Mouse (Mus musculus) thymus, postnatal 4 days (tissue): ENCODE results near the gene Tubd1.
"Not testable (repeated sequence)": the region's sequence is repeated elsewhere in the genome, so short reads cannot be mapped to it uniquely, and the experiment has no call there.

Source experiments
- DNase-seq: peaks from one replicate; pipeline ENCODE4 v3.0.0; 2021

The Tubd1 gene

GRCm38 (mm10) chr11:86544639-86545299, at the start of gene Tubd1, which contains the start of gene Rps6kb1:
Tubd1 (plus strand) TSS chr11:86544991.
Rps6kb1 (minus strand) TSS chr11:86544805.
- DNase-seq, result peak; percentile 99

DNA sequence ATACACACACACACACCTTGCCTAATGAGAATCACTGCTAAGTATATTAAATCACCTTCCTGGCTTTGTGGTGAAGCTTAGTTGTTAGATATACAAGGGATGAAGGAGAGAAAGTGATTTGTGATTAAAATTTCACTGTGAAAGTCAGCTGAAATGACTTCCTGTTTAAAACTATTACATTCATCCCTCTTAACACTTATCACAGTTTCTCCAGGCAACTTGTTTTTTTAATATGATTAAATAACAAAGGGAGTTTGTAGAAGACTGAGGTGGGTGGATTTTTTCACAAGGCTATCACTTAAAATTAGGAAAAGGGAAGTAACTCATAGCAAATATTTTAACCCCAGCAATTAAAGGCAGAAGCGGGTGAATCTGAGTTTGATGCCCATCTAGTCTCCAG, 47.4 kb upstream of the Tubd1 start:
- DNase-seq, result no peak

- DNase-seq, result peak; percentile 23
Measured at GRCm38 (mm10) chr11:86497908-86498307, 46.9 kb upstream of the Tubd1 start.

GRCm38 (mm10) chr11:86500795-86501194, 44.0 kb upstream of the Tubd1 start:
- no peak for DNase-seq

GRCm38 (mm10) chr11:86503121-86503520, 41.7 kb upstream of the Tubd1 start:
- DNase-seq, result no peak

GRCm38 (mm10) chr11:86507334-86507733, 37.5 kb upstream of the Tubd1 start:
- no peak for DNase-seq

GRCm38 (mm10) chr11:86507991-86508390, 36.8 kb upstream of the Tubd1 start:
- no peak for DNase-seq

DNA sequence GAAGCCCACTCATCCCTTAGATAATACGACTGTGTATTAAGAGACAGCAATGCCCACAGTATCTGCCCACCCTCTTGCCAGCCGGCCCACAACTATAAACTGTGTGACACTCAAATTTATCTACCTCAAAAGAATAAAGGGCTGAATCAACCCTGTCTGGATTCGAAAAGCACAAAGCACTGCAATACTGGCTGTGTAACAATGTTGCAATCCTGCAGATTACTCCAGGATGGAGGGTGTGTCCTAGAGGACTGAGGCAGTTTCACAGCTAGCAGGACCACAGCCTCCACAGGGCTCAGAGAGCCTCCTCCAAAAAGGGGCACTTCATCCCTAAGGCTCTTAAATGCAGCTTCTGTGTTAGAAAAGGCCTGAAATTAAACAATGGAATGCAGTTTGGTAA, 28.2 kb upstream of the Tubd1 start:
- DNase-seq, result no peak

DNA sequence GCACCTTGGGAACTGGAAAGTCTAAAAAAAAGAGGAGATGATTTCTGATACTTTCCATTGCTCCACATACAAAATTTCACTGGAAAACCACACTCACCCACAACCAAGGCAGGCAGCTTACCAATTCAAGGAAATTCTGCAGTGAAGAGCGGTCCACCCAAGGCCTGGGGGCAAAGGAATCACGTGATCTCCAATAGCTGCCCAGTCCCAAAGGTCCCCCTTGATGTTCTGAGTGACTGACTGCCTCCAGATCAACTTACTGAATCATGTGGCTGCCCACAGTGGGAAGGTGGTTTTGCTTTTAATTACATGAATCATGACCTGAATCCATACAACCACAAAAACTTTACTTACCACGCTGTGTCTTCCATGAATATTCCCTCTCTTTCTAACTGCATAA, 27.6 kb upstream of the Tubd1 start:
- DNase-seq, result no peak

- no peak for DNase-seq
Measured at GRCm38 (mm10) chr11:86519751-86520150, 25.0 kb upstream of the Tubd1 start.

GRCm38 (mm10) chr11:86527528-86527927, 17.3 kb upstream of the Tubd1 start:
- DNase-seq, result no peak

GRCm38 (mm10) chr11:86532834-86533233, 12.0 kb upstream of the Tubd1 start:
- DNase-seq, result peak; percentile 39

DNA sequence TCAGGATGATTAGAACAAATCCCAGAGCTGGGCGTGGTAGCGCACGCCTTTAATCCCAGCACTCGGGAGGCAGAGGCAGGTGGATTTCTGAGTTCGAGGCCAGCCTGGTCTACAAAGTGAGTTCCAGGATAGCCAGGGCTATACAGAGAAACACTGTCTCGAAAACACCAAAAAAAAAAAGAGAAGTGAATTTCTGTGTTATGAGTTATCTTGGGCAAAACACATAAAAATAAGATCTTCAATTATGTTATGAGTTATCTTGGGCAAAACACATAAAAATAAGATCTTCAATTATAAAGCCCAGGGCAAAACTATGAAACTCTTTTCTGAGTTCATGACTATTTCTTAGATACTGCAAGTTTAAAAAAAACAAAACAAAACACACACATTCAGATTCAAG, 11.5 kb upstream of the Tubd1 start:
- DNase-seq, result not testable (repeated sequence)

GRCm38 (mm10) chr11:86534201-86534910, 10.4 kb upstream of the Tubd1 start:
- DNase-seq, result no peak

DNA sequence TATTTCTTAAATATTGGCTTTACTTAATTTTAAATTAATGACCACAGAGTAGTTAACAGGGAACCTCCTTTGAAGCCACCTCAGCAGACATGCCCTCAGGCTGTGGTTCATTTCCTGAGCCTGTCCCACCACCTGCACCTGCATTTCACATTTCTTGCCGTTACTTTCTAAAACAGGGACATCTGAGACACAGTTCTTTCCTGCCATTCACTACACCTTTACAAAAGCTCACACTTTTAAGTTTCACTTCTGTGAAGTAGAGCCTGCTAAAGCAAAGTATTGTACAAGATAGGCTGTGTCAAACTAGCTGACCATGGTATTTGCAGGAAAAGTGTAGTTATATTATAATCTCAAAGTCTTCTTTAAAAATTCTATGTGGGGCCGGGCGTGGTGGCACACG, 6.0 kb upstream of the Tubd1 start:
- DNase-seq, result peak; percentile 37

- DNase-seq, result no peak
Measured at GRCm38 (mm10) chr11:86539716-86540475, 4.9 kb upstream of the Tubd1 start.

- no peak for DNase-seq
Measured at GRCm38 (mm10) chr11:86540476-86540845, 4.3 kb upstream of the Tubd1 start.

GRCm38 (mm10) chr11:86542851-86543250, 1.9 kb upstream of the Tubd1 start:
- no peak for DNase-seq

DNA sequence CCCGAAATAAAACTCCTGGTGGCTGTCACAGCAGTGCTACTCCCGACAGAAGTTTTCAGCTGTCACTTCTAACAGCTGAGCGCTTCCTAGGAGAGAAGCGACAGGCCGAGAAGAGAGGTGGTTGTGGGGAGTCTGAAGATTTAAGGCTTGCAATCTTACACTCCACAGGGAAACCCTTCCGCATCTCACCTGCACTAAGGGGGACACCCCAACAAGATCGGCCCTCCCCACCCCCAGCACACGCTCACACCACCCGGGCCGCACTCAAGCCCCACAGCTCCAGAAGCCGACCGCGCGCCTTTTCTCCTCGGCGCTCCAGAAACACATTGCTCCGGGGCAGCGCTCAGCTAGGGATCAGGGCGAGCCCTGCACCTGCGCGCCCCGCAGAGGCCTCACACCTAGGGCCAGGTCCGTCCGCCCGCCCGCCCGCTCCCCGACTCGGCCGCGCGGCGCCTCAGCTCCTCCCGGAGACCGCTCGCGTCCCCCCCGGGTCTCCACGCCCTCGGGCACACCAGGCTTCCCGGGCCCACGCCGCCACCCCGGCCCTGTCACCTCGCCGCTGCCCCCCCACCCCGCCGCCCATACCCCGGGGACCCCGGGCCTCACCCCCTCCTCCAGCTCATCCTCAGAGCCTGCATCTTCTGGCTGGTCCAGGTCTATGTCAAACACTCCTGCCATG, 692 bp upstream of the Tubd1 start:
- no peak for DNase-seq

GRCm38 (mm10) chr11:86545556-86545955, 765 bp downstream of the Tubd1 start:
- DNase-seq, result no peak

DNA sequence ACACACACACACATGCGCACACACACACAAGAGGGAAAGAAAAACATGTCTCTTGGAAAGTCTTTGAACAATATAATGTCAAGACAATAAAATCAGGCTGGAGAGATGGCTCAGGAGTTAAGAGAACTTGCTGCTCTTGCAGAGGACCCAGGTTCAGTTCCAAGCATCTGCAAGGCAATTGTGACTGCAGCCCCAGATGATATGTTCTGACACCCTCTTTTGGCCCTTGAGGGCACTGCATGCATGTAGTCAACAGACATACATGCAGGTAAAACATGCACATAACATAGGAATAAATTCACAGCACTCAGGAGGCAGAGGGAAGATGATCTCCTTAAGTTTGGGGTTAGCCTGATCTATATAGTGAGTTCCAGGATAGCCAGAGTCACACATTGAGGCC, 2.6 kb downstream of the Tubd1 start:
- DNase-seq, result peak; percentile 64

DNA sequence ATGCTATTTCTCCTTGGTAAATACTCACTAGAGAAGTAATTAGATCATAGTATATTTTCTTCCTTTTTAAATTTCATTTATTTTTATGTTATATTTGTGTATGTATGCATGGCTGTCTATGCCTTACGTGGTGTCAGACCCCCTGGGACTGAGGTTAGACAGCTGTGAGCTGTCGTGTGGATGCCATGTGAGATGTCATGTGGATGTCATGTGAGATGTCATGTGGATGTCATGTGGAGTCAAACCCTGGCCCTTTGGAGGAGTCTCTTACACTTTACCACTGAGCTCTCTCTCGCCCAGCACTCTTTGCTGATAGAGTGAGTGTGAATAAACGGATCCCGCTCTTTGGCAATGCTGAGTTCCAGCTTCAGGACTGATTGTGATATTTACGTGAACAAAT, 8.7 kb downstream of the Tubd1 start:
- no peak for DNase-seq

DNA sequence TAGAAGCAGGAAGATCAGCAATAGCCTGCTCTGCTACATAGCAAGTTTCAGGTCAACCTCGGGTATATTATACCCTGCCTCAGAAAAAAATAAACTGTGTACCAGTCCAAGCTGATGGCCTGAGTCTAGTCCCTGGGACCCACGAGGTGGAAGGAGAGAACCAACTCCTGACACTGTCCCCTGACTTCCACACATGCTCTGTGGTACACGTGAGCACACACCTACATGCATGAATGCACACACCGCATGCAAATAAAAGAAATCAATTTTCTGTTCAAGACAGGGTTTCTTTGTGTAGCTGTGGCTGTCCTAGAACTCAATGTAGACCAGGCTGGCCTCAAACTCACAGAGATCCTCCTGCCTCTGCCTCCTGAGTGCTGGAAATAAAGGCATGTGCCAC, 13.5 kb downstream of the Tubd1 start:
- DNase-seq, result no peak
